Mouse (Mus musculus): ENCODE data around the gene Zfp768.

- TF ChIP-seq CTCF (IDR thresholded peaks at IDR 0.05; ENCODE audit: extremely low read depth, insufficient read depth, insufficient read length, insufficient replicate concordance) (no peak), POLR2A (IDR thresholded peaks at IDR 0.05; ENCODE audit: low read depth, low read length) (no peak)
Measured at GRCm38 (mm10) chr7:127392251-127392824, 46.9 kb upstream of the Zfp768 start.

Measured in spleen, adult 2 months (tissue).